Mouse (Mus musculus) forebrain, embryonic 15.5 days (tissue): Measurements from ENCODE around the gene Cenpk. TPM values are rescaled to one million over a fixed set of nuclear protein-coding genes. Genes with fewer than 3 reads are reported as not detected.

Experiments
- ATAC-seq: fragments of 200-750 bp; cut with Nextera tagmentation; replicated peaks from 2 replicates; pipeline ENCODE4 v1.8.0; 2017; ENCODE audit warnings: mild to moderate bottlenecking, moderate TSS enrichment, moderate library complexity
- H3K27ac ChIP-seq: fragments of 300-500 bp; sonication (generic); replicated peaks from 2 replicates; pipeline ENCODE4 v1.5.1; 2015; ENCODE audit warnings: mild to moderate bottlenecking, inconsistent platforms
- H3K27me3 ChIP-seq: fragments of 300-500 bp; sonication (generic); 2 replicates; pipeline ENCODE4 v1.6.1; 2015; ENCODE audit warnings: inconsistent platforms
- H3K36me3 ChIP-seq: fragments of 300-500 bp; sonication (generic); 2 replicates; pipeline ENCODE4 v1.6.1; 2015; ENCODE audit warnings: mild to moderate bottlenecking, inconsistent platforms
- H3K4me1 ChIP-seq: fragments of 300-500 bp; sonication (generic); 2 replicates; pipeline ENCODE4 v1.6.1; 2015; ENCODE audit warnings: inconsistent platforms
- H3K4me2 ChIP-seq: fragments of 300-500 bp; sonication (generic); replicated peaks from 2 replicates; pipeline ENCODE4 v1.6.1; 2015; ENCODE audit warnings: mild to moderate bottlenecking, inconsistent platforms
- H3K4me3 ChIP-seq: fragments of 300-500 bp; sonication (generic); 2 replicates; pipeline ENCODE4 v1.5.1; 2015; ENCODE audit warnings: mild to moderate bottlenecking, inconsistent platforms
- H3K9ac ChIP-seq: fragments of 300-500 bp; sonication (generic); replicated peaks from 2 replicates; pipeline ENCODE4 v1.6.1; 2015; ENCODE audit warnings: mild to moderate bottlenecking, inconsistent platforms
- H3K9me3 ChIP-seq: fragments of 300-500 bp; sonication (generic); 2 replicates; pipeline ENCODE4 v1.6.1; 2016; ENCODE audit warnings: inconsistent platforms
- WGBS: fragments of 180-500 bp; shearing (Covaris S2); methylation state at CpG from one replicate; pipeline ENCODE4 v1.1.7; 2015; ENCODE audit warnings: mixed read lengths; 5-methylcytosine and 5-hydroxymethylcytosine counted together
- polyA plus RNA-seq: library from polyadenylated mRNA; unstranded; fragments of >200 nt; fragmentation: Nextera tagmentation; extraction: Ambion mirVana; gene quantifications from 2 replicates; pipeline ENCODE4 v1.2.1, GENCODE M21; 2015

Cenpk gene
- polyA plus RNA-seq, 1 experiment from 2014 or later, result 25.0 TPM

GRCm38 (mm10) chr13:104286897-104287309 lies 58.5 kb downstream of the Cenpk start:
- Histone ChIP-seq H3K27ac (peak overlapping the region; percentile 61), H3K9me3 (no peaks in the 10 kb centered on the region), H3K4me1 (peaks cover 27% of the 10 kb centered on the region), H3K36me3 (no peaks in the 10 kb centered on the region), H3K27me3 (no peaks in the 10 kb centered on the region), H3K9ac (peak overlapping the region; percentile 34; the same call in 1 of the 2 replicates), H3K4me3 (peak overlapping the region; percentile 38), H3K4me2 (peak overlapping the region; percentile 75)
- peak; percentile 96 for ATAC-seq
- under 1% methylated on average over 10 of the region's 10 CpGs for WGBS

DNA sequence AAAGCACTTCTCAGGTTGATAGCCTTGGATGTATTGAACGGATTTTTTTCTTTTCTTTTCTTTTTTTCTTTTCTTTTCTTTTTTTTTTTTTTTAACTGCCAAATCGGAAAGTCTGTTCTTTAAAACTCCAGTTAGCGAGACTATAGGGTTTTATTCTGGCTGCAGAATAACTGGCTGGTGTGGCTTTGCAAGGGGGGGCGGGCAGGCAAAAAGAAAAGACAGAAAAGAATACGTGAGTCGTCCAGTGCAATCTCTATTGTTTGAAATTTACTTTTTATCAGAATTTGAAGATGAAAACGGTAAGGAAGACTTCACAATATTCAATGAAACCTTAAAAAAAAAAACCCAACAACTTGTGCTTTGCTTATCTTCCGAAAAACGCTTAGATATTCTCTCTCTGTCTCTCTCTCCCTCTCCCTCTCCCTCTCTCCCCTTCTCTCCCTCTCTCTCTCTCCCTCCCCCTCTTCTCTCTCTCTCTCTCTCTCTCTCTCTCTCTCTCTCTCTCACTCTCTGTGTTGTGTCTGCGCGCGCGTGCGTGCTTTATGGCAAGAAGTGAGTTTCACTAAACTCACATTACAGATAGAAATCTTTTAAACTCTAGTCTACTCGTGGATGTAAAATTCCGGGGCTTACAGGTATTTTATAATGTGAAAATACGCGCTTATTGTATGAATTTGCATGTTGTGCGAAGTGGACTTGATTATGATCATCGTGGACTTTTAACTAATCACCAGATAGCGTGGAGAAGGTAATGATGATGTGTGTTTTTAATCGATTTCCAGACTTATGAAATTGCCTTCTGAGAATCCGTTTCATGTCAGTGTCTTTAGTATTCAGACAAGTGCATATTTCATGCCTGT lies 59.2 kb downstream of the Cenpk start, which contains the start of gene Adamts6:
Gene Adamts6 (plus strand): TSS at position 470 of the 860 bp plus-strand sequence.
- Histone ChIP-seq H3K9me3 (no peaks in the 10 kb centered on the region), H3K4me2 (peak within 1 kb of the TSS; percentile 75), H3K27ac (peak within 1 kb of the TSS; percentile 71), H3K4me3 (peak within 1 kb of the TSS; percentile 38), H3K36me3 (no peaks in the 10 kb centered on the region), H3K4me1 (peaks cover 27% of the 10 kb centered on the region), H3K9ac (peak within 1 kb of the TSS; percentile 42), H3K27me3 (no peaks in the 10 kb centered on the region)
- no peak for ATAC-seq
- under 1% methylated on average over 23 of the region's 23 CpGs for WGBS

- H3K27ac ChIP-seq, result peak overlapping the region; percentile 71
- peak; percentile 42 for ATAC-seq
- H3K9me3 ChIP-seq, result no peaks in the 10 kb centered on the region
- no peaks in the 10 kb centered on the region for H3K36me3 ChIP-seq
- peak overlapping the region; percentile 75 for H3K4me2 ChIP-seq
- peaks cover 27% of the 10 kb centered on the region for H3K4me1 ChIP-seq
- WGBS, result under 1% methylated on average over 7 of the region's 7 CpGs
- peak overlapping the region; percentile 42 for H3K9ac ChIP-seq
- no peaks in the 10 kb centered on the region for H3K27me3 ChIP-seq
- H3K4me3 ChIP-seq, result peak overlapping the region; percentile 38
Observed at GRCm38 (mm10) chr13:104288226-104288859, 59.9 kb downstream of the Cenpk start.

GRCm38 (mm10) chr13:104289176-104289575 lies 60.8 kb downstream of the Cenpk start:
- H3K4me2 ChIP-seq, result 0 out of 2 replicates have a peak overlapping the region, but pooled peaks have one; percentile 10
- H3K27ac ChIP-seq, result no peak overlapping the region
- no peak overlapping the region for H3K4me3 ChIP-seq
- H3K9ac ChIP-seq, result no peak overlapping the region
- no peaks in the 10 kb centered on the region for H3K9me3 ChIP-seq
- no peaks in the 10 kb centered on the region for H3K27me3 ChIP-seq
- peaks cover 27% of the 10 kb centered on the region for H3K4me1 ChIP-seq
- no peaks in the 10 kb centered on the region for H3K36me3 ChIP-seq
- no peak for ATAC-seq

- no peak overlapping the region for H3K27ac ChIP-seq
- ATAC-seq, result no peak
- no peaks in the 10 kb centered on the region for H3K4me1 ChIP-seq
- no peak overlapping the region for H3K4me2 ChIP-seq
- no peaks in the 10 kb centered on the region for H3K9me3 ChIP-seq
- 89% methylated on average over 1 of the region's 1 CpGs for WGBS
- no peak overlapping the region for H3K4me3 ChIP-seq
- no peaks in the 10 kb centered on the region for H3K27me3 ChIP-seq
- H3K9ac ChIP-seq, result no peak overlapping the region
- no peaks in the 10 kb centered on the region for H3K36me3 ChIP-seq
Observed at GRCm38 (mm10) chr13:104295472-104295871, 67.1 kb downstream of the Cenpk start.

Other genes with a start within 250 kb of the Cenpk start
- 35.7 and 38.1 TPM in 2 replicates for gene Nln, start 119.0 kb upstream of the Cenpk start, polyA plus RNA-seq
- 32.2 and 34.4 TPM in 2 replicates for gene Sgtb, start 118.9 kb upstream of the Cenpk start, polyA plus RNA-seq
- 69.5 and 69.7 TPM in 2 replicates for gene Trappc13, start 50.1 kb upstream of the Cenpk start, polyA plus RNA-seq
- gene Trim23, start 49.8 kb upstream of the Cenpk start, polyA plus RNA-seq, result 36.2 and 41.6 TPM in 2 replicates
- gene Ppwd1, start 232 bp downstream of the Cenpk start, polyA plus RNA-seq, result 9.2 and 9.5 TPM in 2 replicates
- gene Adamts6, start 59.2 kb downstream of the Cenpk start, polyA plus RNA-seq, result 1.9 and 2.7 TPM in 2 replicates